Mouse (Mus musculus): ENCODE data around the gene Cdk5rap2. TPM values are rescaled to one million over a fixed set of nuclear protein-coding genes. Genes with fewer than 3 reads are reported as not detected.

The Cdk5rap2 gene
- polyA plus RNA-seq, 1 experiment from 2014 or later = 18.7 TPM

- Histone ChIP-seq H3K9me3 (replicated peaks) (no peaks in the 10 kb centered on the region), H3K4me2 (no peak overlapping the region), H3K27me3 (no peaks in the 10 kb centered on the region), H3K4me3 (replicated peaks) (no peak overlapping the region), H3K27ac (no peak overlapping the region), H3K4me1 (no peaks in the 10 kb centered on the region), H3K36me3 (peaks cover 65% of the 10 kb centered on the region), H3K9ac (no peak overlapping the region)
- WGBS = 90% methylated on average over 6 of the region's 6 CpGs
- no peak for ATAC-seq (replicated peaks; ENCODE audit: low FRiP score)
Observed at GRCm38 (mm10) chr4:70258205-70258604, 152.0 kb downstream of the Cdk5rap2 start.

GRCm38 (mm10) chr4:70251782-70252181, 158.5 kb downstream of the Cdk5rap2 start:
- Histone ChIP-seq H3K4me3 (replicated peaks) (no peak overlapping the region), H3K9ac (no peak overlapping the region), H3K27me3 (no peaks in the 10 kb centered on the region), H3K36me3 (peaks cover 63% of the 10 kb centered on the region), H3K9me3 (replicated peaks) (no peaks in the 10 kb centered on the region), H3K4me1 (no peaks in the 10 kb centered on the region), H3K27ac (no peak overlapping the region), H3K4me2 (no peak overlapping the region)
- WGBS = 88% methylated on average over 5 of the region's 5 CpGs
- ATAC-seq (replicated peaks; ENCODE audit: low FRiP score) = no peak

GRCm38 (mm10) chr4:70245706-70246105, 164.5 kb downstream of the Cdk5rap2 start:
- ATAC-seq (replicated peaks; ENCODE audit: low FRiP score) = 0 out of 2 replicates have a peak, but pooled peaks have one; percentile 43
- H3K4me2 ChIP-seq = no peak overlapping the region
- H3K9ac ChIP-seq = no peak overlapping the region
- peaks cover 65% of the 10 kb centered on the region for H3K36me3 ChIP-seq
- H3K4me3 ChIP-seq (replicated peaks) = no peak overlapping the region
- 58% methylated on average over 6 of the region's 6 CpGs for WGBS
- H3K27me3 ChIP-seq = no peaks in the 10 kb centered on the region
- no peaks in the 10 kb centered on the region for H3K9me3 ChIP-seq (replicated peaks)
- H3K27ac ChIP-seq = no peak overlapping the region
- 0 out of 2 replicates have a peak, but pooled peaks cover 2% of the 10 kb centered on the region for H3K4me1 ChIP-seq

GRCm38 (mm10) chr4:70243561-70244120, 166.6 kb downstream of the Cdk5rap2 start:
- H3K9me3 ChIP-seq (replicated peaks) = no peaks in the 10 kb centered on the region
- 0 out of 2 replicates have a peak, but pooled peaks cover 2% of the 10 kb centered on the region for H3K4me1 ChIP-seq
- H3K27me3 ChIP-seq = no peaks in the 10 kb centered on the region
- no peak overlapping the region for H3K4me3 ChIP-seq (replicated peaks)
- H3K36me3 ChIP-seq = peaks cover 69% of the 10 kb centered on the region
- WGBS = 72% methylated on average over 3 of the region's 3 CpGs
- no peak overlapping the region for H3K9ac ChIP-seq
- ATAC-seq (replicated peaks; ENCODE audit: low FRiP score) = no peak
- no peak overlapping the region for H3K4me2 ChIP-seq
- no peak overlapping the region for H3K27ac ChIP-seq

- H3K9ac ChIP-seq = no peak overlapping the region
- H3K4me2 ChIP-seq = no peak overlapping the region
- 87% methylated on average over 7 of the region's 7 CpGs for WGBS
- H3K4me1 ChIP-seq = no peaks in the 10 kb centered on the region
- peaks cover 92% of the 10 kb centered on the region for H3K36me3 ChIP-seq
- no peaks in the 10 kb centered on the region for H3K9me3 ChIP-seq (replicated peaks)
- no peak overlapping the region for H3K4me3 ChIP-seq (replicated peaks)
- no peaks in the 10 kb centered on the region for H3K27me3 ChIP-seq
- ATAC-seq (replicated peaks; ENCODE audit: low FRiP score) = no peak
- no peak overlapping the region for H3K27ac ChIP-seq
Observed at GRCm38 (mm10) chr4:70239731-70240130, 170.5 kb downstream of the Cdk5rap2 start.

- Histone ChIP-seq H3K4me2 (no peak overlapping the region), H3K27ac (no peak overlapping the region), H3K4me1 (no peaks in the 10 kb centered on the region), H3K4me3 (replicated peaks) (no peak overlapping the region), H3K9me3 (replicated peaks) (no peaks in the 10 kb centered on the region), H3K36me3 (peaks cover 90% of the 10 kb centered on the region), H3K9ac (no peak overlapping the region), H3K27me3 (no peaks in the 10 kb centered on the region)
- 89% methylated on average over 6 of the region's 6 CpGs for WGBS
- ATAC-seq (replicated peaks; ENCODE audit: low FRiP score) = 0 out of 2 replicates have a peak, but pooled peaks have one; percentile 55
Observed at GRCm38 (mm10) chr4:70238862-70239261, 171.4 kb downstream of the Cdk5rap2 start.

GRCm38 (mm10) chr4:70232383-70232782, 177.9 kb downstream of the Cdk5rap2 start:
- Histone ChIP-seq H3K4me3 (replicated peaks) (no peak overlapping the region), H3K9ac (no peak overlapping the region), H3K9me3 (replicated peaks) (no peaks in the 10 kb centered on the region), H3K4me2 (no peak overlapping the region), H3K36me3 (peaks cover 68% of the 10 kb centered on the region), H3K4me1 (no peaks in the 10 kb centered on the region), H3K27me3 (no peaks in the 10 kb centered on the region), H3K27ac (no peak overlapping the region)
- 86% methylated on average over 3 of the region's 3 CpGs for WGBS
- no peak for ATAC-seq (replicated peaks; ENCODE audit: low FRiP score)

GRCm38 (mm10) chr4:70229874-70230273, 180.4 kb downstream of the Cdk5rap2 start:
- H3K4me1 ChIP-seq = no peaks in the 10 kb centered on the region
- no peak overlapping the region for H3K9ac ChIP-seq
- 90% methylated on average over 4 of the region's 4 CpGs for WGBS
- H3K4me2 ChIP-seq = no peak overlapping the region
- no peak overlapping the region for H3K4me3 ChIP-seq (replicated peaks)
- H3K27ac ChIP-seq = no peak overlapping the region
- ATAC-seq (replicated peaks; ENCODE audit: low FRiP score) = no peak
- no peaks in the 10 kb centered on the region for H3K27me3 ChIP-seq
- no peaks in the 10 kb centered on the region for H3K9me3 ChIP-seq (replicated peaks)
- H3K36me3 ChIP-seq = peaks cover 70% of the 10 kb centered on the region

- Histone ChIP-seq H3K4me1 (no peaks in the 10 kb centered on the region), H3K27ac (no peak overlapping the region), H3K4me2 (no peak overlapping the region), H3K4me3 (replicated peaks) (no peak overlapping the region), H3K9ac (no peak overlapping the region), H3K36me3 (peaks cover 70% of the 10 kb centered on the region), H3K9me3 (replicated peaks) (no peaks in the 10 kb centered on the region), H3K27me3 (no peaks in the 10 kb centered on the region)
- 42% methylated on average over 2 of the region's 2 CpGs for WGBS
- ATAC-seq (replicated peaks; ENCODE audit: low FRiP score) = peak; percentile 73; the same call in 1 of the 2 replicates
Observed at GRCm38 (mm10) chr4:70228350-70228749, 181.9 kb downstream of the Cdk5rap2 start.

GRCm38 (mm10) chr4:70227667-70228066, 182.6 kb downstream of the Cdk5rap2 start:
- no peak overlapping the region for H3K27ac ChIP-seq
- no peaks in the 10 kb centered on the region for H3K4me1 ChIP-seq
- H3K27me3 ChIP-seq = no peaks in the 10 kb centered on the region
- H3K4me3 ChIP-seq (replicated peaks) = no peak overlapping the region
- no peaks in the 10 kb centered on the region for H3K9me3 ChIP-seq (replicated peaks)
- H3K4me2 ChIP-seq = no peak overlapping the region
- H3K36me3 ChIP-seq = peaks cover 76% of the 10 kb centered on the region
- ATAC-seq (replicated peaks; ENCODE audit: low FRiP score) = no peak; the same call in 1 of the 2 replicates
- H3K9ac ChIP-seq = no peak overlapping the region
- 68% methylated on average over 3 of the region's 3 CpGs for WGBS

GRCm38 (mm10) chr4:70224503-70224902, 185.7 kb downstream of the Cdk5rap2 start:
- no peak for ATAC-seq (replicated peaks; ENCODE audit: low FRiP score)
- no peaks in the 10 kb centered on the region for H3K9me3 ChIP-seq (replicated peaks)
- H3K4me3 ChIP-seq (replicated peaks) = no peak overlapping the region
- no peak overlapping the region for H3K4me2 ChIP-seq
- peaks cover 28% of the 10 kb centered on the region for H3K4me1 ChIP-seq
- H3K36me3 ChIP-seq = peaks cover 59% of the 10 kb centered on the region
- no peak overlapping the region for H3K9ac ChIP-seq
- H3K27me3 ChIP-seq = no peaks in the 10 kb centered on the region
- H3K27ac ChIP-seq = no peak overlapping the region
- 82% methylated on average over 2 of the region's 2 CpGs for WGBS

GRCm38 (mm10) chr4:70221878-70222277, 188.4 kb downstream of the Cdk5rap2 start:
- Histone ChIP-seq H3K9me3 (replicated peaks) (no peaks in the 10 kb centered on the region), H3K4me1 (peaks cover 28% of the 10 kb centered on the region), H3K4me2 (no peak overlapping the region), H3K27me3 (no peaks in the 10 kb centered on the region), H3K4me3 (replicated peaks) (no peak overlapping the region), H3K27ac (peak overlapping the region; percentile 24; the same call in 1 of the 2 replicates), H3K9ac (no peak overlapping the region), H3K36me3 (peaks cover 54% of the 10 kb centered on the region)
- 28% methylated on average over 3 of the region's 3 CpGs for WGBS
- peak; percentile 71; the same call in 1 of the 2 replicates for ATAC-seq (replicated peaks; ENCODE audit: low FRiP score)

GRCm38 (mm10) chr4:70221370-70221769, 188.9 kb downstream of the Cdk5rap2 start:
- Histone ChIP-seq H3K36me3 (peaks cover 48% of the 10 kb centered on the region), H3K27me3 (no peaks in the 10 kb centered on the region), H3K4me3 (replicated peaks) (no peak overlapping the region), H3K4me1 (peaks cover 28% of the 10 kb centered on the region), H3K9me3 (replicated peaks) (no peaks in the 10 kb centered on the region), H3K9ac (no peak overlapping the region), H3K4me2 (no peak overlapping the region), H3K27ac (peak overlapping the region; percentile 24; the same call in 1 of the 2 replicates)
- WGBS = 86% methylated on average over 1 of the region's 1 CpGs
- ATAC-seq (replicated peaks; ENCODE audit: low FRiP score) = no peak
